Mouse (Mus musculus): ENCODE data around the gene Rnase13.

Rnase13 gene

DNA sequence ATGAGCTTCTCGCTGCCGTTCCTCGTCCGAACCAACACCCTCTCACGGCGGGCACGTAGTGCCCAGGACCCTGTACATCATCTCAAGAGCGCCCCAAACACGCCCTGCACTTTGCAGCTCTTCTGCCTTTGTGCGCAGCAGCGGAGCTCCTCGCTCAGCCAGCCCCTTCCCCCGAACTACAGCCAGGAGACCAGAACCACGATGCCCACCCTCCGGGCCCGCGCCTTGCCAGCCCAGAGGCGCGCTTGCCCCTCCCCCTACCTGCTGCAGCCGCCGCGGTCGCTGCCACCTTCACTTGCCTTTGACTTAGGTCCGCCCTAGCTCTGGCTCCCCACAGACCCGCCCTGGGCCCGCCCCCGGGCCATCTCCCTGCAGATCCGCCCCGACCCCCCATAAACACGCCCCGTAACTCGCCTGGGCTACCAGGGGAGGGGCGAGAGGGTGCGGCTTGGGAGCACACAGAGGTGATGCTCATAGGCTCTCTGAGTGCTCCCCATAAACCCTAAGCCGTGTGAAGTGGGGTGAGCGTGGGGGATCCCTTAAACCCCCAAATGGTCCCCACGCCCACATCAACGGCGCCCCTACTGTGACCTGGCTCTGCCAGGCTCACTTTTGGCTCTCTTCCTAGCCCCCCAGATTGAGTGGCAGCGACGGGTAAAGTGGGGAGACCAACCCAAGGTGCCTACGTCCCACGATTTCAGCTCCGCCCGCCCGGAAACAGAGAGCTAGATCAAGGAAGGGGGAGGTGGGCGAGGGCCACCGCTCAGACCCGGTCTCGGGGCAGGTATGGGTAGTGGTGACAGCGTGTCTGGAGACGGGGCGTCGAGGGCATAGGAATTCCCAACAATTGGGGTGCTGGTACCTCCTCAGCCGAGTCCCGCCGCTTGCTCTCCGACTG, 9.3 kb downstream of the Rnase13 start:
- no peak for DNase-seq (ENCODE audit: low read depth, low spot score)

- no peak for DNase-seq (ENCODE audit: low read depth, low spot score)
Measured at GRCm38 (mm10) chr14:51912391-51913061, 10.0 kb downstream of the Rnase13 start.

DNA sequence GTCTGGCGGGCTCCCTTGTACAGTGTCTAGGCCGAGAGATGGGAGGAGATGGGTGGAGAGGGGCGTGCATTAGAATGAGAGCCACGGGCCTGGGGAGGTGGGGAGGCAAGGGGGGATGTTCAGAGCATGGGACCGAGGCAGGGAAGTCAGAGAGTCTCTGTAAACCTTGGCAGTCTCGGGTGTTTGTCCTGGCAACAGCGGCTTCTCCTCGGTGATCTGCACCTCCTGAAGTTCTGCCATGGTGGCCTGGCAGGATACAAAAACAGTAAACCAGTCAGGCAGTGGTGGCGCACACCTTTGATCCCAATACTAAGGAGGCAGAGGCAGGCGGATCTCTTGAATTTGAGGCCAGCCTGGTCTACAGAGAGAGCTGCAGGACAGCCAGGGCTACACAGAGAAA, 11.3 kb downstream of the Rnase13 start:
- DNase-seq (ENCODE audit: low read depth, low spot score), result no peak

DNA sequence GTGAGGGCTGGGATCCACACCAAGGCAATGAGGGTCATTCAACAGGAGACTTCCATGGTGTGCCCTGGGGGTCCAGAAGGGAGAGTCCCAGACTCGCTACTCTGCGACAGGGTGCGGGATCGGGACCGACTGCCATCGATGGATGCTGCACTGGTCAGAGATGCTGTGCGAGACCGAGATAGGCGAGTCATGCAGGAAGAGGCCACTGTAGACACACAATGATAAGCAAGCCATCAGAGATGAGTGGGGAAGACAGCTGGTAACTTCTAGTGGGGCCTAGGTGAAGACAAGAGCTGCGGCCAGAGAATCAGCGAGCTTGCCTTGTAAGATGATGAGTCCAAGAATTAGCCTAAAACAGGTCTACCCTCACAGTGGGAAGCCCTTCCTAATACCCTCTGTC, 16.5 kb downstream of the Rnase13 start:
- DNase-seq (ENCODE audit: low read depth, low spot score), result no peak

GRCm38 (mm10) chr14:51904706-51905105, 17.9 kb downstream of the Rnase13 start:
- no peak for DNase-seq (ENCODE audit: low read depth, low spot score)

DNA sequence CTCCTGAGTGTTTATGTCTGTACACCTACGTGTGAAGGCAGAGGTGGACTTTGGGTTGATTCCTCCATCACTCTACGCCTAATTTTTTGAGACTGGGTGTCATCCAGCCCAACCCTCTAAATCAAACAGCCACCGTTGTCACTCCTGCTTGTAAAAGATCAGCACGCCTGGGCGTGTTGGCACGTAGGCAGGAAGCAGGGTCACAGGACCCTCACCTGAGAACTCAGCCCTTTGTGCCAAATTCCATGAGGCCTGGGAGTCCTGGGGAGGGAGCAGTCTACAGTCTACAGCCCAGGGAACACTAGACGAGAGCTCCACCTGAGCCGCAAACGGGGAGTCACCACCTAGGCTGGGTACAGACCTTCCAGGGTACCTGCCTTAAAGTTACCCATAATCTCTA, 18.8 kb downstream of the Rnase13 start:
- DNase-seq (ENCODE audit: low read depth, low spot score), result no peak

DNA sequence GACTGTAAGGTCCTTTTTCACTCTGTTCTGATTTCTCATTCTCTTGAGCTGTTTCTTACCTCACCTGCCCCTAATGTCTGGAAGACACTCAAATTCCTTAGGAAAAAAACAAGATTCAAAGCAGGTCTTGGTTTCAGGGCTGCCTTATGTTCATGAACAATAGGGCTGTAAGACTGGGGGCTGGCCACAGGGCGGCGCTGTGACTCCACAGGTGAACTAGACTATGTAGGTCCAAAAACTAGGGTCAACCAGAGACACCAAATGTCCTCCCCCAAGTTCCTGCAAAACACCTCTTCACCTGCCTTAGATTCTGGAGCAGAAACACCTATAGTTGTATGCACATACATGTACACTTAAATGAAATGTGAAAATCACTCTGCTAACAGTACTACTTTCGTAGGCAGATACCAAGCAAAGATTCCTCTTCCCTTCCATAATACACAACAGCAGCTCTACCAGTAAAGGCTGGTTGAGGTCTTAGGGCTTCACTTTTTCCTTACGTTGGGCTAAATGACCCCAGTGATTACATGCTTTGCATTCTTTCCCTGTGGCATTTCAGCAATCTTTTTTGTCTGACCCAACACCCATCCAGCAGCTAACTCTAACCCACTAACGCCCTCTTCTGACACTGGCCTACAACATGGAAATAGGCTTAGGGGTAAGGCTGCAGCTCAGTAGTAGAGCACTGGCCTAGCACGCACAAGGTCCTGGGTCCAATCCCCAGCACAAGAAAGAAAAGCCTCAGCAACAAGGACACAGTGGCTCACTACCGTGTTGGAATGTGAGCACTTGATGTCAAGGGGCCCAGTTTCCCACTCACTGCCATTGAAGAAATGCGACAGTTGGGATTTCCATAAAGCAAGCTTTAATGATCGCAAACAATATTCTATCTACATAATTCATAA, 19.5 kb downstream of the Rnase13 start:
- no peak for DNase-seq (ENCODE audit: low read depth, low spot score)

DNA sequence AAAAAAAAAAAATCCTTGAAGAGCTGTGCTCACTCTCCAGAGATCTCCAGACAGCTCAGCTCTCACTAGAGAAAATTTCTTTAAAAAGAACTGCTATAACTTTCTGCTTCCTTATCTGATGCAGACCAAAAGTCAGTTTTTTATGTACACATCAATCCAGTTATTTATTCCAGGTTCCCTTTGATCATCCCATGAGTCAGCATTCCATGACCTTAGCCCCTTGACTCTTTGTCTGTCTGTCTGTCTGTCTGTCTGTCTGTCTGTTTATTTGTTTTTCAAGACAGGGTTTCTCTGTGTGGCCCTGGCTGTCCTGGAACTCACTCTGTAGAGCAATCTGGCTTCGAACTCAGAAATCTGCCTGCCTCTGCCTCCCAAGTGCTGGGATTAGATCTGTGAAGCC, 23.2 kb downstream of the Rnase13 start:
- DNase-seq (ENCODE audit: low read depth, low spot score), result no peak

DNA sequence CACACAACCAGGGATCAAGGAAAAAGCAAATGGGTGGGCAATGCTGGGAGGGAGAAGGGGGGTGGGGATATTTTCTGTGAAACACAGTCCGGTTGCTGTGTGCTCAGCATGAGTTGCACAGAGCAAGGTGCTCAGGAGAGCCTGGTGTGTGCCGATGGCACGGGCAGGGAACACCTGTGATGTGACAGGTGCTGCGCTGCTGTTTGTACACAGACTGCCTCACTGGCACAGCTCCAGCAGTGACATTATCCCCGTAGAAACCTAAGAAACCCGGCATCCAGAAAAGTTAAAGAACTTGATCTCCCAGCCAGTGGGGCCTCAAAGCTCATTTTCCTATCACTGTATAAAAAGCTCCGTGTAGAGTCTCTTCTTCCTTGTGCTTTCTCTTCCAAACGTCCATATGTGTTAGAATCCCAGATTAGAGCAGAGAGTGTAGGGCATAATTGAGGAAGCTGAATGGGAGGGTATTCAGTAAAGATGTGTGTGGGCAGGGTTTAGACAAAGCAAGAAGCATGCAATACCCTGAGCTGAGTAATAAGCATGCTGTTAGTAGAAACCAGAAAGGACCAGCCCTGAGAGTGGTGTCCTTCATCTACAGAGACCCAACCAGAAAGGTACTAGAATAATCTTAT, 25.9 kb downstream of the Rnase13 start:
- no peak for DNase-seq (ENCODE audit: low read depth, low spot score)

DNA sequence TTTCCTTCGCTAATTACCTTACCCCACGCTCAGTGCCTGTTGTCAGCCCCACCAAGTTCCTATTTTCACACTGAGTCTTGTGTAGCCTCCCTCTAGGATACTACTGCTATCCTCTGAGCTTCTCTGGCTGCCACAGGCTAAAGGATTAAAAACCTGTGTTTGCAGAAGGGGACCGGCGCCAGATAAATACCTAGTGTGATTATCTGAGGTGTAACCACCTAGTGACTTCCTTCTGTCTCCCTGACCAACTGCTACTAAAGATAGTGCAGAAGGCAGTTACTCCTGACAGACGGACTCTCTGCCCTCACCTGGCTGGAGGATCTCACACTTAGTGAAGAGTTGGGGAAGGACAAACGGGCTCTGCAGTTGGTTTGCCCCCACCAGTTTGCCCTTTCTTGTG, 26.6 kb downstream of the Rnase13 start:
- no peak for DNase-seq (ENCODE audit: low read depth, low spot score)

DNA sequence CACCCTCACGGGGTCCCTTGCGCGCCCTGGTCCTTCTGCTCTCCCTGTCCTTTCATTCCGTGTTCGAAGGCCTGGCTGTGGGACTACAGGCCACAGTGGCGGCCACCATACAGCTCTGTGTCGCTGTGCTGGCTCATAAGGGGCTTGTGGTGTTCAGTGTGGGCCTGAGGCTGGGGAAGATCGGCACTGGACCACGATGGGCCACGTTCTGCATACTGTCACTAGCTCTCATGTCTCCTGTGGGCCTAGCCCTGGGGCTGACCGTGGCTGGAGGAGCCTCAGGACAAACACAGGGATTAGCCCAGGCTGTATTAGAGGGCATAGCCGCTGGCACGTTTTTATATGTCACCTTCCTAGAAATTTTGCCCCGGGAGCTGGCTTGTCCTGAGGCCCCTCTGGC, 27.5 kb downstream of the Rnase13 start:
- DNase-seq (ENCODE audit: low read depth, low spot score), result no peak

GRCm38 (mm10) chr14:51893809-51894208, 28.8 kb downstream of the Rnase13 start:
- DNase-seq (ENCODE audit: low read depth, low spot score), result no peak

- no peak for DNase-seq (ENCODE audit: low read depth, low spot score)
Measured at GRCm38 (mm10) chr14:51893094-51893794, 29.3 kb downstream of the Rnase13 start.

DNA sequence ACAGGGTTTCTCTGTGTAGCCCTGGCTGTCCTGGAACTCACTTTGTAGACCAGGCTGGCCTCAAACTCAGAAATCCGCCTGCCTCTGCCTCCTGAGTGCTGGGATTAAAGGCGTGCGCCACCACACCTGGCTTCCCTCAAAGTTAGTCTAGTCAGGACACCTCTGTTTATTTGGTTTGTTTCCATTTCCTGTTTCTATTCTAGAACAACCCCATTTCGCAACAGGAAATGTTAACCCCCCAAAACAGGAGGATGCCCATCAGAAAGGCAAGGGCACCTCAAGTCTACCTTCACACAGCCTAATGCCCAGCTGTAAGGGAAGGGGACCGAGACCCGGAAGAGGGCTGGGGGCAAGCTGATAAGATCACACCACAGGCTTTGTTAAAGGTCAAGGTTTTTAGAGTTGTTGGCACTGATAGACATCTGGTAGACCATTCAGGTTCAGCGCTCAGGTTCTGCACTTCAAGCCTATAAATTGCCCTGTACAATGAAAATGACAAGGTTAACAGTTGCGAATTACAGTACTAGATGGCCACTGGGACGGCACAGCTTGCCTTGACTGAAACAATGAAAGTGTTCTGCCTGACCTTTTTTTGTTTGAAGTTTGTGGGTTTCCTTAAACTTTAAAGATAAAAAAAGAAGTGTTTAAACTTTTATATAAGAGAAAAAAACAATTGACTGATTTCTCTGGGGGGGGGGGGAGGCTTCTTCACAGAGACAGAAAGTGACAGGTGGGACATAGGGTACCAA, 30.2 kb downstream of the Rnase13 start, which contains the start of gene Slc39a2:
TSS of gene Slc39a2 (plus strand) at position 699 of the 749 bp plus-strand sequence.
- no peak for DNase-seq (ENCODE audit: low read depth, low spot score)

- no peak for DNase-seq (ENCODE audit: low read depth, low spot score)
Measured at GRCm38 (mm10) chr14:51889833-51890232, 32.7 kb downstream of the Rnase13 start.

DNA sequence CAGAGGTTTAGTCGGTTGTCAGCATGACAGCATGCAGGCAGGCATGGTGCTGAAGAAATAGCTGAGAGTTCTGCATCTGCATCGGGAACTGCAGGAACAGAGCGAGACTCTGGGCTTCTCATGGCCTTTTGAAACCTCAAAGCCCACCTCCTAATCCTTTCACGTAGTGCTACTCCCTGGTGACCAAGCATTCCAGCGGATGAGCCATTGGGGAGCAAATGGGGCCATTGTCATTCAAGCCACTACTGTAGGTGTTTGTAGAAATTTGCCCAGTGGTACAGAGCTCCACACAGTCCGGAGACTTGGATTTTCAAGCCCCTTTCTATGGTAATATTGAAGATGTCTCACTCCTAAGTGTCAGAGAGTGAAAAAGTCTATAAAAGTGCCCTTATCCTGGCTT, 36.5 kb downstream of the Rnase13 start:
- no peak for DNase-seq (ENCODE audit: low read depth, low spot score)

GRCm38 (mm10) chr14:51884598-51885331, 37.8 kb downstream of the Rnase13 start, which contains the start of gene Mettl17:
Gene Mettl17 (plus strand): TSS chr14:51884842.
- peak; percentile 75 for DNase-seq (ENCODE audit: low read depth, low spot score)

DNA sequence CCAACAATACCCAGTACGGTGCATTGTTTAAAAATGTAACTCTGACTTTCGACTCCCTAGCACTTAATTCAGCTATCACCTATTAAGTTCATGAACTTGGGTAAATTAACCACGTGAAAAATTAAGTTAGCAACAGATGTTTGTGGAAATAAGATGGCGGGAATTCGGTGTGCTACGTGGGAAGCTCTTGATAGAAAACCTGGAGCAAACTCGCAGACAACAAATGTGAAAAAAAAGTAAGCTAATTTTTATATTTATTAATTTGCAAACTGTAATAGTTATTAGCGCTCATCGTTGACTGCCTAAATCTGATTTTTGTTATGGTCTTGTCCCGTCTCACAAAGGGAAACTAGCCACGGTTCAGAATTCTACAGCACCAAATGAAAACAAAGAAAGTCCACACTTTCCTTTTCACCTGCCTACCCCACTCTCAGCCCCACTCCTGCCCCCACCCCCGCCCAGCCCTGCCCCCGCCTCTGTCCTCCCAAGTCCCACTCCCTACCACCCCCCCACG, 38.5 kb downstream of the Rnase13 start:
- DNase-seq (ENCODE audit: low read depth, low spot score), result no peak

DNA sequence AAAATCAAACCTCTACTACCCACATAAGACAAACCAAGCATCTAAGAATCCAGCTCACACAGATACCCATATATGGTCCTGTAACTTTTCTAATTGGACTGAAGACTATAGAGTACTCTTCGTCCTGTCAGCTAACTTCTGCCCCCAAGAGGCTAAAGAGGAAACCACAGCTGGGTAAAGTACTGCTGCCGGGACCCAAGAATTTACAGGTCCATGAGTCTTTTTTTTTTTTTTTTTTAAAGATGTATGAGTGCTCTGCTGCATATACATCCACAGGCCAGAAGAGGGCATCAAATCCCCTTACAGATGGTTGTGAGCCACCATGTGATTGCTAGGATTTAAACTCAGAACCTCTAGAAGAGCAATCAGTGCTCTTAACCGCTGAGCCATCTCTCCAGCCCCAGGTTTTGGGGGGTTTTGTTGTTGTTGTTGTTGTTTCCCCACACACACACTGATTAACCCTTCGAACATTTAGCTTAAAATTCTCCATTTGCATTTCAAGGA, 39.0 kb downstream of the Rnase13 start:
- peak; percentile 32 for DNase-seq (ENCODE audit: low read depth, low spot score)

All from c-Kit-negative CD71-positive TER-119-positive erythroid progenitor cells, embryonic 14.5 days (primary cell).